Mouse (Mus musculus): Measurements from ENCODE around the gene Ebf1. TPM values are rescaled to one million over a fixed set of nuclear protein-coding genes. Genes with fewer than 3 reads are reported as not detected.
A peak's percentile ranks its signal among the peaks of the same experiment; 100 is the strongest.

The Ebf1 gene
- polyA plus RNA-seq, 1 experiment, result 26.6 TPM

GRCm38 (mm10) chr11:44610971-44611781, 5.9 kb upstream of the Ebf1 start:
- peak overlapping the region; percentile 47 for H3K27ac ChIP-seq (ENCODE audit: insufficient read depth, low read length)
- no peaks in the 10 kb centered on the region; the same call in 1 of the 2 replicates for H3K27me3 ChIP-seq (ENCODE audit: control insufficient read depth, insufficient read depth, low read length)
- 2% methylated on average over 45 of the region's 45 CpGs for WGBS
- no peaks in the 10 kb centered on the region for H3K36me3 ChIP-seq (ENCODE audit: control insufficient read depth, insufficient read depth, low read length)
- TF ChIP-seq CTCF (IDR thresholded peaks at IDR 0.05; ENCODE audit: extremely low read depth, insufficient read depth, insufficient read length, insufficient replicate concordance) (peak; percentile 97), POLR2A (IDR thresholded peaks at IDR 0.05; ENCODE audit: low read depth, low read length) (no peak)
- peak; percentile 69 to 84 for DNase-seq (ENCODE audit: low read depth in 1 of 2, low spot score in 2 of 2)
- peaks cover 4% of the 10 kb centered on the region; the same call in 1 of the 2 replicates for H3K4me1 ChIP-seq (ENCODE audit: control insufficient read depth, insufficient read depth, insufficient read length)
- peak overlapping the region; percentile 52 for H3K4me3 ChIP-seq (ENCODE audit: extremely low read depth, insufficient read depth, insufficient read length)

GRCm38 (mm10) chr11:44612156-44612555, 5.0 kb upstream of the Ebf1 start:
- peaks cover 5% of the 10 kb centered on the region; the same call in 1 of the 2 replicates for H3K4me1 ChIP-seq (ENCODE audit: control insufficient read depth, insufficient read depth, insufficient read length)
- 7% methylated on average over 10 of the region's 10 CpGs for WGBS
- H3K27ac ChIP-seq (ENCODE audit: insufficient read depth, low read length), result peak overlapping the region; percentile 80
- H3K4me3 ChIP-seq (ENCODE audit: extremely low read depth, insufficient read depth, insufficient read length), result peak overlapping the region; percentile 52
- H3K27me3 ChIP-seq (ENCODE audit: control insufficient read depth, insufficient read depth, low read length), result no peaks in the 10 kb centered on the region; the same call in 1 of the 2 replicates
- TF ChIP-seq CTCF (IDR thresholded peaks at IDR 0.05; ENCODE audit: extremely low read depth, insufficient read depth, insufficient read length, insufficient replicate concordance) (no peak), POLR2A (IDR thresholded peaks at IDR 0.05; ENCODE audit: low read depth, low read length) (no peak)
- H3K36me3 ChIP-seq (ENCODE audit: control insufficient read depth, insufficient read depth, low read length), result no peaks in the 10 kb centered on the region
- DNase-seq (ENCODE audit: low read depth in 1 of 2, low spot score in 2 of 2), result no peak

GRCm38 (mm10) chr11:44612681-44613410, 4.3 kb upstream of the Ebf1 start:
- peak overlapping the region; percentile 80 for H3K27ac ChIP-seq (ENCODE audit: insufficient read depth, low read length)
- TF ChIP-seq CTCF (IDR thresholded peaks at IDR 0.05; ENCODE audit: extremely low read depth, insufficient read depth, insufficient read length, insufficient replicate concordance), result no peak
- TF ChIP-seq POLR2A (IDR thresholded peaks at IDR 0.05; ENCODE audit: low read depth, low read length), result no peak
- peaks cover 5% of the 10 kb centered on the region; the same call in 1 of the 2 replicates for H3K4me1 ChIP-seq (ENCODE audit: control insufficient read depth, insufficient read depth, insufficient read length)
- DNase-seq (ENCODE audit: low read depth in 1 of 2, low spot score in 2 of 2), result peak in 1 of 2 experiments; percentile 60
- 2% methylated on average over 38 of the region's 38 CpGs for WGBS
- H3K36me3 ChIP-seq (ENCODE audit: control insufficient read depth, insufficient read depth, low read length), result no peaks in the 10 kb centered on the region
- H3K4me3 ChIP-seq (ENCODE audit: extremely low read depth, insufficient read depth, insufficient read length), result peak overlapping the region; percentile 52
- no peaks in the 10 kb centered on the region; the same call in 1 of the 2 replicates for H3K27me3 ChIP-seq (ENCODE audit: control insufficient read depth, insufficient read depth, low read length)

- Histone ChIP-seq H3K36me3 (ENCODE audit: control insufficient read depth, insufficient read depth, low read length) (no peaks in the 10 kb centered on the region), H3K27ac (ENCODE audit: insufficient read depth, low read length) (peak overlapping the region; percentile 80), H3K4me1 (ENCODE audit: control insufficient read depth, insufficient read depth, insufficient read length) (peaks cover 7% of the 10 kb centered on the region), H3K27me3 (ENCODE audit: control insufficient read depth, insufficient read depth, low read length) (peaks cover 1% of the 10 kb centered on the region; the same call in 1 of the 2 replicates), H3K4me3 (ENCODE audit: extremely low read depth, insufficient read depth, insufficient read length) (peak overlapping the region; percentile 52)
- WGBS, result 14% methylated on average over 14 of the region's 14 CpGs
- TF ChIP-seq CTCF (IDR thresholded peaks at IDR 0.05; ENCODE audit: extremely low read depth, insufficient read depth, insufficient read length, insufficient replicate concordance), result no peak
- no peak for TF ChIP-seq POLR2A (IDR thresholded peaks at IDR 0.05; ENCODE audit: low read depth, low read length)
- DNase-seq (ENCODE audit: low read depth in 1 of 2, low spot score in 2 of 2), result no peak
These were observed 3.5 kb upstream of the Ebf1 start for GRCm38 (mm10) chr11:44613411-44614180.

- Histone ChIP-seq H3K27me3 (ENCODE audit: control insufficient read depth, insufficient read depth, low read length) (peaks cover 2% of the 10 kb centered on the region; the same call in 1 of the 2 replicates), H3K27ac (ENCODE audit: insufficient read depth, low read length) (peak overlapping the region; percentile 82), H3K4me1 (ENCODE audit: control insufficient read depth, insufficient read depth, insufficient read length) (peaks cover 10% of the 10 kb centered on the region), H3K36me3 (ENCODE audit: control insufficient read depth, insufficient read depth, low read length) (peaks cover 4% of the 10 kb centered on the region; the same call in 1 of the 2 replicates), H3K4me3 (ENCODE audit: extremely low read depth, insufficient read depth, insufficient read length) (peak overlapping the region; percentile 72)
- WGBS, result 11% methylated on average over 18 of the region's 18 CpGs
- DNase-seq (ENCODE audit: low read depth in 1 of 2, low spot score in 2 of 2), result no peak
- TF ChIP-seq POLR2A (IDR thresholded peaks at IDR 0.05; ENCODE audit: low read depth, low read length) (no peak), CTCF (IDR thresholded peaks at IDR 0.05; ENCODE audit: extremely low read depth, insufficient read depth, insufficient read length, insufficient replicate concordance) (no peak)
These were observed 884 bp upstream of the Ebf1 start for GRCm38 (mm10) chr11:44616078-44616787.
